Mouse (Mus musculus) embryonic facial prominence, embryonic 12.5 days (tissue): Measurements from ENCODE around the gene 4930544D05Rik. TPM values are rescaled to one million over a fixed set of nuclear protein-coding genes. Genes with fewer than 3 reads are reported as not detected.

Experiments
- ATAC-seq: fragments of 200-750 bp; cut with Nextera tagmentation; 2 replicates; pipeline ENCODE4 v1.8.0; 2017; ENCODE audit not compliant: insufficient number of reproducible peaks, insufficient read depth, low FRiP score, low TSS enrichment
- H3K27ac ChIP-seq: fragments of 300-500 bp; sonication (generic); 2 replicates; pipeline ENCODE4 v1.5.1; 2016; ENCODE audit warnings: mild to moderate bottlenecking
- H3K27me3 ChIP-seq: fragments of 300-500 bp; sonication (generic); 2 replicates; pipeline ENCODE4 v1.6.1; 2016; ENCODE audit warnings: mild to moderate bottlenecking, moderate library complexity
- H3K36me3 ChIP-seq: fragments of 300-500 bp; sonication (generic); 2 replicates; pipeline ENCODE4 v1.6.1; 2016; ENCODE audit warnings: mild to moderate bottlenecking
- H3K4me1 ChIP-seq: fragments of 300-500 bp; sonication (generic); 2 replicates; pipeline ENCODE4 v1.6.1; 2016
- H3K4me2 ChIP-seq: fragments of 300-500 bp; sonication (generic); replicated peaks from 2 replicates; pipeline ENCODE4 v1.6.1; 2016; ENCODE audit warnings: mild to moderate bottlenecking, moderate library complexity
- H3K4me3 ChIP-seq: fragments of 300-500 bp; sonication (generic); 2 replicates; pipeline ENCODE4 v1.5.1; 2016; ENCODE audit warnings: mild to moderate bottlenecking
- H3K9ac ChIP-seq: fragments of 300-500 bp; sonication (generic); 2 replicates; pipeline ENCODE4 v1.6.1; 2016; ENCODE audit warnings: mild to moderate bottlenecking, moderate library complexity
- H3K9me3 ChIP-seq: fragments of 300-500 bp; sonication (generic); 2 replicates; pipeline ENCODE4 v1.6.1; 2016; ENCODE audit warnings: mild to moderate bottlenecking, moderate library complexity
- WGBS: fragments of 180-500 bp; shearing (Covaris S2); methylation state at CpG from one replicate; pipeline ENCODE4 v1.1.7; 2016; 5-methylcytosine and 5-hydroxymethylcytosine counted together
- polyA plus RNA-seq: library from polyadenylated mRNA; unstranded; fragments of >200 nt; fragmentation: Nextera tagmentation; extraction: Ambion mirVana; gene quantifications from 2 replicates; pipeline ENCODE4 v1.2.1, GENCODE M21; 2016

4930544D05Rik gene
- polyA plus RNA-seq, 1 experiment from 2014 or later: not detected

DNA sequence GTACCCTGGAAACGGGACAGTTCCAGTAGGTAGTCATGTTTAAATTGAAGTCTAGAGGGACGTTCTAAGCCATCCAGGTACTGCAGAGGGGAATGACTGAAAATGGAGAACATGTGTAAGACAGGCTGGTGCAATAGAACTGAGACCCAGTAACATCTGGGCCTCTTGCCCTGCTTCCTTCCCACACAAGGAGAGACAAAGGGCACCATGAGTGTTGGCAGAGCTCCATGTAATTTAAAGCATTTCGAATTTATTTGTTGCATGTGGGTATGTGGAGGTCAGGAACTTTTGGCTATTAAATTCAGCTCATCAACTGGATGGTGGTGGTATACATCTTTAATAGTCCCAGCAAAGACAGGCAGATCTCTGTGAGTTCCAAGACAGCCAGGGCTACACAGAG lies 33.5 kb upstream of the 4930544D05Rik start:
- Histone ChIP-seq H3K36me3 (no peaks in the 10 kb centered on the region), H3K9me3 (no peaks in the 10 kb centered on the region), H3K4me3 (no peak overlapping the region), H3K4me1 (peaks cover 82% of the 10 kb centered on the region), H3K27ac (peak overlapping the region; percentile 77; the same call in 1 of the 2 replicates), H3K27me3 (no peaks in the 10 kb centered on the region), H3K9ac (no peak overlapping the region), H3K4me2 (no peak overlapping the region)
- 40% methylated on average over 3 of the region's 3 CpGs for WGBS
- ATAC-seq: no peak

DNA sequence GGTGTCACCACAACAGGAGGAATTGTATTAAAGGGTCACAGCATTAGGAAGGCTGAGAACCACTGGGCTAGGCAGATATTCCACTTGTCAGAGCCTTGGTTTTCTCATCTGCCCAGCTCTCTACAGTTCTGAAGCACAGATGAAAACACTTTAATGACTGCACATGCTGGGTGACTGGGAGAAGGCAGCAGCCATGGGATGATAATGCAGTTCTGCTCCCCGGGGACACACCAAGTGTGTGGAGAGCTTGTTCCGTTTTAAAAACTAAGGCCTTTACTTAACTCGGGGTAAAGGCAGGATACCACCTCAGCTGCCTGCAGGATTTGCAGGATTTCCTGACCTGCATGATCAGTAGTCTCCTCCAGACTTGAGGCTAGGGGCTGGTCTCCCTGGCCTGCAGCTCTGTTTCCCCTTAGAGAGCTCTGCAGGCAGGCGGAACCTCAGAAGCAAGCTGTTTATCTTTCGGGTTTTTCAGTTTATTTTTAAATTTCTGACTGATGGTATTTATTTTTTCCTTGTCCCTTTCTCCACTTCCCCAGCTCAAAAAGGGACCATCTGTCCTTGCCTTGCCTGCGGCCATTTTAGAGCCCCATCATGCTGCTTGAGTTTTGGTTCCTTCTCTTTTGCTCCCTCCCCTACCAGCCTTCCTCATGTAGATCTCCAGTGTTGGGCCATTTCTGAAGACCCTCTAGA lies 32.5 kb upstream of the 4930544D05Rik start:
- Histone ChIP-seq H3K27me3 (no peaks in the 10 kb centered on the region), H3K27ac (peak overlapping the region; percentile 77), H3K4me1 (peaks cover 73% of the 10 kb centered on the region), H3K4me3 (no peak overlapping the region), H3K9me3 (no peaks in the 10 kb centered on the region), H3K36me3 (no peaks in the 10 kb centered on the region), H3K4me2 (0 out of 2 replicates have a peak overlapping the region, but pooled peaks have one; percentile 9), H3K9ac (no peak overlapping the region)
- WGBS: 44% methylated on average over 6 of the region's 6 CpGs
- no peak for ATAC-seq

DNA sequence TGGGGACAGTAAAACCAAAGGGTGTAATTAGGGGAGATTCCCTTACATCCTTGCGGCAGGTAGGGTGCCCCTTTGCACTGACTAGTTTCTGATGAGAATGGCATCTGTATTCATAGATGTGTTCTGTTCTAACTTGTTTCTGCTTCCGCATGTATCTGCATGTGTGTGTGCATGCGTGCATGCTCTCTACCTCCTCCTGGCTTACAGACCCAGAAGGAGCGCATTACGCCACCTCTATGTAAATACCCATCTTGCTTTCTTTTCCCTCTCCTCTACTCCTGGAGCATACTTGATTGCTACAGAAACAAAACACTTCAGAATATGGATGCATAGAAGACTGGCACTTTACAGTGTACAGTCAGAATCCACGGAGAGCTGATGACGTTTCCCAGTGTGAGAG lies 31.9 kb upstream of the 4930544D05Rik start:
- Histone ChIP-seq H3K4me2 (no peak overlapping the region), H3K27ac (peak overlapping the region; percentile 77), H3K9me3 (no peaks in the 10 kb centered on the region), H3K9ac (no peak overlapping the region), H3K4me1 (peaks cover 67% of the 10 kb centered on the region), H3K36me3 (no peaks in the 10 kb centered on the region), H3K27me3 (no peaks in the 10 kb centered on the region), H3K4me3 (no peak overlapping the region)
- WGBS: 83% methylated on average over 7 of the region's 7 CpGs
- no peak; the same call in 1 of the 2 replicates for ATAC-seq

DNA sequence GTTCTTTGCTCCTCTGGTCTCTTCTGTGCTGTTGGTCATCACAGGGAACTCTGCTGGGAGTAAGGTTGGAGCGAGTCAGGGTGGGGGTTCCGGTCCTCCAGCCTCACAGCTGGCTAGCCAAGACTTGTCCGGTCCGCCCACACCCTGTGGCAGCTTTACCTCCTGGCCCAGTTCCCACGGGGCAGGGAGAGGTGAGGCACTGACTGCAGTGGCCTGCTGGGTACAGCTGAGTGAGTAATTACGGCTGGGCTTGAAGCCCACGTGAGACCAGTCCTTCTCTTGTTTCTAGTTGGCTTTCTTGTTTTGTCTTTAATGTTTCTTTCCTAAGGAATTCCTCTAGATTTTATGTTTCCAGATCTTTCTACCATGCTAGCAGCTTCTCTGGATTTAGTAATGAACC lies 30.2 kb upstream of the 4930544D05Rik start:
- Histone ChIP-seq H3K9ac (no peak overlapping the region), H3K27me3 (no peaks in the 10 kb centered on the region), H3K4me3 (no peak overlapping the region), H3K4me1 (peaks cover 51% of the 10 kb centered on the region), H3K4me2 (no peak overlapping the region), H3K9me3 (no peaks in the 10 kb centered on the region), H3K36me3 (no peaks in the 10 kb centered on the region), H3K27ac (peak overlapping the region; percentile 72)
- ATAC-seq: no peak
- 46% methylated on average over 7 of the region's 7 CpGs for WGBS

DNA sequence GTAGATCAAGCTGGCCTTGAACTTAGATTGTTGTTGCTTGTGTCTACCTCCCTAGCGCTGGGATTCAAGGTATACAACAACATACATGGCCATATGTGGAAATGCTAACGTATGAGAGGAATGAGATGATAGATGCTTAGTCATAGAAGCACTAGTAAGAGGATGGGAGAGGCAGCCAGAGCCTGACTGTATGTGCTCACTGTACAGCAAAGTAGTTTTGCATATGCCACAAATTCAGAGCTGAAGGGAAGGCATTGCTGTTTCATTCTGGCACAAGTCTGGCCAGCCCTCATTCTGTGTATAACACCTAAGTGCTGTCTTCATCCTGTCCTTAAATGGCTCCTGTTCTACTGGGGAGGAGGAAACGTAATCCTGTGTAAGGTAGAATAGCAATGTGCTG lies 29.4 kb upstream of the 4930544D05Rik start:
- Histone ChIP-seq H3K4me3 (no peak overlapping the region), H3K27me3 (no peaks in the 10 kb centered on the region), H3K9ac (no peak overlapping the region), H3K27ac (no peak overlapping the region), H3K4me1 (peaks cover 45% of the 10 kb centered on the region), H3K9me3 (no peaks in the 10 kb centered on the region), H3K4me2 (no peak overlapping the region), H3K36me3 (no peaks in the 10 kb centered on the region)
- ATAC-seq: no peak
- WGBS: 83% methylated on average over 3 of the region's 3 CpGs

DNA sequence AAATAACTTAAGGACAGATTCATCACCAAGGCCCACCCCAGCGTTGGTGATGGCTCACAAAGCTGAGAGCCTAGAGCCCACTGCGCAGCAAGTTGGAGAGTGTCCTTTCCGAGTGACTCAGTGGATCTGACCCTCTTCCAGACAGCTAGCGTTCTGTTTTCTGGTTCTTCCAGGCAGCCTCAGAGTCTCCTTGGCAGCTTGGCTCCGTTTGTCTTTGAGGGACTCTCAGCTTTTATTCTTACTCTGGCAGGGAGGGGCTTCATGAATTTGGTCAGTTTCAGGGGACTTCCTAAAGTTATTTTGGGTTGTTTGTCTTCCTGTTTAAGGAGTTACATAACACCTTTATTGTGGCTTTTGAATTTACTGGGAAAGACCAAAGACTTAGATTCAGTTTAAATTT lies 28.7 kb upstream of the 4930544D05Rik start:
- Histone ChIP-seq H3K27me3 (no peaks in the 10 kb centered on the region), H3K4me2 (no peak overlapping the region), H3K9ac (no peak overlapping the region), H3K27ac (no peak overlapping the region), H3K9me3 (no peaks in the 10 kb centered on the region), H3K4me1 (peaks cover 43% of the 10 kb centered on the region), H3K4me3 (no peak overlapping the region), H3K36me3 (no peaks in the 10 kb centered on the region)
- ATAC-seq: no peak
- WGBS: 77% methylated on average over 5 of the region's 5 CpGs

DNA sequence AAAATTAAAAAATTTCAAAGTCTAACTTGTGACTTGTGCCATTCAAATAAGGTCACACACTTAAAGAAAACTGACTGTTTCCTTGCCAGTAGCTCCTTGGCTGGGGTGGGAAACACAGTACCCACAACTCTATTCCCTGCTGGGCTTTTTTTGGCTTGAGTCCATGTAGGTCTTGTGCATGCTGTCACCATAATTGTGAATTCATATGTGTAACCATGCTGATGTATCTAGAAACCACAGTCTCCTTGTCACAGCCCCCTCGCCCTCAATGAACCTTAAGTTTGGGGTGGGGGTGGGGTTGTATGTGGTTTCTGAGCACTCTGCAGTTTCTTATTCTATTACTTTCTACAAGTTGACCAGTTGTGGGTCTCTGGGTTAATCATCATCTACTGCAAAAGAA lies 23.9 kb upstream of the 4930544D05Rik start:
- no peak overlapping the region for H3K27ac ChIP-seq
- ATAC-seq: no peak
- WGBS: 93% methylated on average over 1 of the region's 1 CpGs

DNA sequence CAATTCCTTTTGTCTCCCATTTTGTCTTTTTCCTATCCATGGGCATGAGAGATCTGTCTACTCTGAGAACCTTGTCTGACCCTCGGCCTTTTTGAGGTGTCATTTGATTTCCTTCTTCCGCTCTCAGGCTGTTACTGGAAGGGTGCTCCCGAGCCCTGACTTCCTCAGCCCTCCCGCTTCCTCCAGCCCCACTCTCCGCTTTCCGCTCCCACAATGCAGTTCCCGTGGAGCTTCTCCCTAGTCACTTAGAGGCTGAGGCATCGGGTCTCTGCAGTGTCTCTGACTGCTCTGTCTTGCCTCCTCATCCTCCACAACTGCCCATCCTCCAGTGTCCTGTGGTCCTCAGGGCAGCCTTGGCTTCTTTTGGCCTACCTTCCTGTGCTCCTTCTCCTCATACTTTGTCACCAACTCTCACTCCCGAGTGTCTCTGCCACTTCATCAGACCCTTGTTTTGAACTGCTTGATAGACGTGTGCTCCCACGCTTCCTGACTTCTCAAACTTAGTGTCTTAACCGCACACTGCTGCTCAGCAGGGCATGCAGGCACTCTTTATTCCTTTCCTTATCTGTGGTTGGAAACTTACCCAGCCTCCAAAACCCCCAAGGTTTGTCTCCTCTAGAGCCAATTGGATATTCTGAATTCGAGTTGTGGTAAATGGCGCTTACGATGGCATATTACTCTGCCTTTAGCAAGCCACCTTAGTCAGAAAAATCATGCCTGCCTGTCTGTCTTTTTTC lies 21.2 kb upstream of the 4930544D05Rik start:
- Histone ChIP-seq H3K27ac (no peak overlapping the region), H3K4me3 (no peak overlapping the region), H3K9ac (no peak overlapping the region), H3K27me3 (no peaks in the 10 kb centered on the region), H3K4me2 (no peak overlapping the region), H3K4me1 (0 out of 2 replicates have a peak, but pooled peaks cover 3% of the 10 kb centered on the region), H3K36me3 (peaks cover 16% of the 10 kb centered on the region), H3K9me3 (no peaks in the 10 kb centered on the region)
- ATAC-seq: no peak
- WGBS: 88% methylated on average over 15 of the region's 15 CpGs

More for the DNA sequence above, 23.9 kb upstream of the 4930544D05Rik start:
- Histone ChIP-seq H3K9ac (no peak overlapping the region), H3K4me1 (0 out of 2 replicates have a peak, but pooled peaks cover 3% of the 10 kb centered on the region), H3K4me2 (no peak overlapping the region), H3K27me3 (no peaks in the 10 kb centered on the region), H3K4me3 (no peak overlapping the region), H3K36me3 (no peaks in the 10 kb centered on the region), H3K9me3 (no peaks in the 10 kb centered on the region)

DNA sequence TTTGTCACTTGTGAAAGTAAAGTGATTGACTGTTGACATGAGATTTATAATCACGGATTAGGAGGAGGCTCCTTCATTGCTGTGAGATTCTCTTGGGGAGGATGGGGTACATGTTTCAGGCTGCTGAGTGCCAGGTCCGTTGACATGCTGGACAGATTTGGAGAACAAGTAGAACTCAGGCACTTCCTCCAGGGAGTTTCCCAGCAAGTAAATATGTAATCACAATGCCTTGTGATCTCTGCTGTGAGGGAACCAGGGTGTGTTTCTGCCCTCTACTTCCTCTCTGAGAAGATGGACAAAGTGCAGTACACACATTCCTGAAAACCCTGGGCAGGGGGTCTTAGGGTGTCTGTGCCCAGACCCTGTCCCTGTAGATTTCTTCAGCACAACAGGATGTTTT lies 20.0 kb upstream of the 4930544D05Rik start:
- Histone ChIP-seq H3K4me3 (no peak overlapping the region), H3K27ac (no peak overlapping the region), H3K36me3 (peaks cover 22% of the 10 kb centered on the region), H3K9ac (no peak overlapping the region), H3K27me3 (no peaks in the 10 kb centered on the region), H3K4me1 (0 out of 2 replicates have a peak, but pooled peaks cover 3% of the 10 kb centered on the region), H3K9me3 (no peaks in the 10 kb centered on the region), H3K4me2 (no peak overlapping the region)
- 71% methylated on average over 2 of the region's 2 CpGs for WGBS
- no peak for ATAC-seq

DNA sequence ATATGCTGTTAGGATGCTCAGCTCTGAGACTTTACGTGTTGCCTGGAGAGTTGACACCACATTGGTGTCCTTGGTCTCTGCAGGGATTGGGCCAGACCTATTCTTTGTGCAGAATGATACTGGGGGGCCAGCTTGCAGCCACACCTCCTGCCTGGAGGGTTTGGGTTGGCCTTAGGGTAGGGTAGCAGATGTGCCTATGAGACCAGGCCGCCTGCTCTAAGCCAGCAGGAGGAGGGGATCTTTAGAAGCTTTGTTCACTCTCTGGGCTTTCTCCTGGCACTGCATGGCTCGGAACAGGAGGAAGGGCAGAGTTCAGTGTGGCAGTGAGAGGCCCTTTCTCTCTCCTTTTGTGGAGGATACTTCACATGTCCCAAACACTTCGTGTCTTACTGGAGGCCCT lies 19.6 kb upstream of the 4930544D05Rik start:
- H3K9me3 ChIP-seq: no peaks in the 10 kb centered on the region
- no peak overlapping the region for H3K4me2 ChIP-seq
- H3K27me3 ChIP-seq: no peaks in the 10 kb centered on the region
- no peak overlapping the region for H3K27ac ChIP-seq
- no peak overlapping the region for H3K4me3 ChIP-seq
- WGBS: 48% methylated on average over 4 of the region's 4 CpGs
- 0 out of 2 replicates have a peak, but pooled peaks cover 3% of the 10 kb centered on the region for H3K4me1 ChIP-seq
- H3K9ac ChIP-seq: no peak overlapping the region
- peaks cover 22% of the 10 kb centered on the region for H3K36me3 ChIP-seq
- no peak for ATAC-seq

DNA sequence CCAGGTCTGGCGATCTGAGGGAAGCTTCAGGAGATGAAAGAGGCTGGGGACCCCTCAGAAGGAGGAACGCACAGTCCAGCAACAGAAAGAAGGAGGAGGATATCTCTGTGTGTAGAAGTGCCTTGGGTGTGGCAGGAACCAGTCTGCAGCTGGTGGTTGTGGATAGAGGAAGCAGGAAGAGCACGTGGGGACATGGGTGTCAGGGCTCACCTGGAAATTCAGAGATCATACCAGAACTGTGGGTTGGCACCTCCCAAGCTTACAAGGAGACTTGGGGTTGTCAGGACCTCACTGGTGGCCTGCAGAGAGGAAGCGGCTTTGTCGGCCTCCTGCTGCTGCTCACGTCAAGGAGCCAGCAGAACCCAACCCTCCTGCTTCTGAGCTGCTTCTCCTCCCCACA lies 18.3 kb upstream of the 4930544D05Rik start:
- Histone ChIP-seq H3K27me3 (no peaks in the 10 kb centered on the region), H3K4me1 (0 out of 2 replicates have a peak, but pooled peaks cover 3% of the 10 kb centered on the region), H3K4me3 (no peak overlapping the region), H3K4me2 (no peak overlapping the region), H3K36me3 (peaks cover 33% of the 10 kb centered on the region), H3K9me3 (no peaks in the 10 kb centered on the region), H3K9ac (no peak overlapping the region), H3K27ac (no peak overlapping the region)
- WGBS: 91% methylated on average over 6 of the region's 6 CpGs
- no peak for ATAC-seq

DNA sequence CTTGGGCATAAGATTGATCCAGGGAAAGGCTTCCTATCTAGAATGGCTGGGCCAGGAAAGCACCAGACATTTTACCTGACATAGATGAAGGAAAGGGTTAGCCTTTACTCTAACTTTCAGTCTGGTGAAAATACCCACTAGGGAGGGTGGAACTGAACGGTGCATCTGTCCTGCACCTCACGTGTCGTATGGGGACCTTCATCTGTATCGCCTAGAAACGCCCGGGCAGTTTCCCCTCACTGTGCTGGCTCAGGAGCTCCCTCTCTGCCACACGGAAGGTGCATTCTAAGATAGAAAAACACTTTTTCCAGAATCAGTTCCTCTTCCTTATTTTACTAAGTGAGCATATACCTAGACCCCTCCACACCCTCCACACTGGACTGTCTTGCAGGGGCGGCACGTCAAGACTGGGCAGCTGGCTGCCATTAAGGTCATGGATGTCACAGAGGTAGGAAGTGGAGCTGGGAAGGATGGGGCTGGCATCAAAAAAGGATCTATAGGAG lies 17.1 kb upstream of the 4930544D05Rik start:
- H3K9ac ChIP-seq: no peak overlapping the region
- H3K4me1 ChIP-seq: 0 out of 2 replicates have a peak, but pooled peaks cover 3% of the 10 kb centered on the region
- H3K4me3 ChIP-seq: no peak overlapping the region
- H3K4me2 ChIP-seq: no peak overlapping the region
- WGBS: 91% methylated on average over 9 of the region's 9 CpGs
- peaks cover 42% of the 10 kb centered on the region for H3K36me3 ChIP-seq
- no peaks in the 10 kb centered on the region for H3K27me3 ChIP-seq
- ATAC-seq: no peak
- H3K27ac ChIP-seq: no peak overlapping the region
- no peaks in the 10 kb centered on the region for H3K9me3 ChIP-seq
